Mouse (Mus musculus): ENCODE results near the gene Hoxc12. TPM values are rescaled to one million over a fixed set of nuclear protein-coding genes. Genes with fewer than 3 reads are reported as not detected.

Gene Hoxc12
- not detected in 2 replicates for polyA plus RNA-seq (2016; fragmentation: Nextera tagmentation; extraction: Ambion mirVana)

- Histone ChIP-seq H3K27me3 (replicated peaks) (peaks cover 100% of the 10 kb centered on the region), H3K36me3 (no peaks in the 10 kb centered on the region), H3K4me3 (no peak within 1 kb of the TSS), H3K4me2 (no peak within 1 kb of the TSS), H3K27ac (no peak within 1 kb of the TSS), H3K4me1 (no peaks in the 10 kb centered on the region), H3K9ac (no peak within 1 kb of the TSS), H3K9me3 (replicated peaks) (no peaks in the 10 kb centered on the region)
- ATAC-seq = no peak
- 2% methylated on average over 31 of the region's 31 CpGs for WGBS (ENCODE audit: insufficient replicate concordance)
These were observed at the start of gene Hoxc12 for GRCm38 (mm10) chr15:102936279-102936972. Gene Hoxc12, plus strand, starts transcription at chr15:102936757.

DNA sequence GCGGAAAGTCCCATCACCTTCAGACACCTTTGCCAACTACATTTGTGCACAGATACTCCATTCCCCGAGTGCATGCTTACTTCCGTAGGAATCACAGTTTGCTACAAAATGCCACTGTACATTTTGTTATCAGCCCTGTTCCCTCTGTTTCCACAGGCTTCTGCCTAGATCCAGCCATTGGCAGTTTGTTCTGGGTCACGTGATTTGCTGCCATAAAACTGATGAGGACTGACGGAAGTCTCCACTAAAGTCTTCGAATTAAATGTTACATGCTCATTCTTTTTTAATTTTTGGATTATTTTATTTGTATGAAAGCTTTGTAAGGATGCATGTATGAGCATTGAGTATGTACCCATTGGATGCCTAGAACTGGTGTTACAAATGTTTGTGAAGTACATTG is 41.4 kb upstream of the Hoxc12 start:
- no peak for ATAC-seq
- H3K4me1 ChIP-seq = no peaks in the 10 kb centered on the region
- no peak overlapping the region for H3K4me2 ChIP-seq
- H3K27me3 ChIP-seq (replicated peaks) = peaks cover 42% of the 10 kb centered on the region
- 75% methylated on average over 6 of the region's 6 CpGs for WGBS (ENCODE audit: insufficient replicate concordance)
- no peak overlapping the region for H3K9ac ChIP-seq
- H3K9me3 ChIP-seq (replicated peaks) = no peaks in the 10 kb centered on the region
- H3K4me3 ChIP-seq = no peak overlapping the region
- H3K36me3 ChIP-seq = no peaks in the 10 kb centered on the region
- H3K27ac ChIP-seq = no peak overlapping the region

GRCm38 (mm10) chr15:102904946-102905345 is 31.6 kb upstream of the Hoxc12 start:
- no peak for ATAC-seq
- Histone ChIP-seq H3K36me3 (no peaks in the 10 kb centered on the region), H3K9ac (no peak overlapping the region), H3K4me2 (no peak overlapping the region), H3K27me3 (replicated peaks) (peaks cover 73% of the 10 kb centered on the region), H3K4me1 (no peaks in the 10 kb centered on the region), H3K27ac (no peak overlapping the region), H3K4me3 (no peak overlapping the region), H3K9me3 (replicated peaks) (no peaks in the 10 kb centered on the region)
- WGBS (ENCODE audit: insufficient replicate concordance) = 30% methylated on average over 1 of the region's 1 CpGs

- Histone ChIP-seq H3K4me2 (no peak overlapping the region), H3K9me3 (replicated peaks) (no peaks in the 10 kb centered on the region), H3K4me1 (no peaks in the 10 kb centered on the region), H3K4me3 (no peak overlapping the region), H3K27ac (no peak overlapping the region), H3K9ac (no peak overlapping the region), H3K36me3 (no peaks in the 10 kb centered on the region), H3K27me3 (replicated peaks) (peaks cover 92% of the 10 kb centered on the region)
- WGBS (ENCODE audit: insufficient replicate concordance) = 4% methylated on average over 4 of the region's 4 CpGs
- no peak for ATAC-seq
These were observed 27.0 kb upstream of the Hoxc12 start for GRCm38 (mm10) chr15:102909536-102909935.

- H3K9ac ChIP-seq = no peak overlapping the region
- H3K9me3 ChIP-seq (replicated peaks) = no peaks in the 10 kb centered on the region
- under 1% methylated on average over 18 of the region's 18 CpGs for WGBS (ENCODE audit: insufficient replicate concordance)
- H3K36me3 ChIP-seq = no peaks in the 10 kb centered on the region
- no peak overlapping the region for H3K4me2 ChIP-seq
- ATAC-seq = no peak
- no peak overlapping the region for H3K27ac ChIP-seq
- H3K4me3 ChIP-seq = no peak overlapping the region
- peaks cover 92% of the 10 kb centered on the region for H3K27me3 ChIP-seq (replicated peaks)
- no peaks in the 10 kb centered on the region for H3K4me1 ChIP-seq
These were observed 26.5 kb upstream of the Hoxc12 start for GRCm38 (mm10) chr15:102910038-102910437.

DNA sequence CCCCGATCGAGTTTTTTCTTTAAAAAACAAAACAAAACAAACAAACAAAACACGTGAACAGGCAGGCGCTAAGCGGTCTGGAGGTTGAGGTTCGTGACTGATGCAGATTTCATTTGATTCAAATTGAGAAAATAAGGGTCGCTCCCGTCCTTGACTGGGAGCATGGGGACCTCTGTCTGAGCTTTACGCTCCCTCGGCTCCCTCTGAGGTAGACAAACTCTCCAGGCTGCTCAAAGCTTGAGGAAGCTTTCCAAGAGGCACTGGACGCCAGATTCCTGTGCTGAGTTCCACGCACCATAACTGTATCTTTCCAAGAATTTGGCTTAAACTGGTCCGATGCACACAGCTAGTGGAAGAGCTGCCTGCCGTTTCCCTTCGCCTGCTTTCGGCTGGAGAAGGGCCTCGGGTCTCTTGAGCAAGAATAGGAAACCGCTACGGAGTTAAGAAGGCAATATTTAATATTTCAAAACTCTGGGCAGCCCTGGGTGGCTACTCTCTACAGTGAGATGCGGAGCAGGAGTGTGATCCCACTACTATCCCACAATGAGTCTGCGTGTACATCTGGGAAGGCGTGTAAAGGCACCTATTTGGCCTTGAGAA is 26.0 kb upstream of the Hoxc12 start:
- 4% methylated on average over 22 of the region's 22 CpGs for WGBS (ENCODE audit: insufficient replicate concordance)
- ATAC-seq = no peak
- Histone ChIP-seq H3K9ac (no peak overlapping the region), H3K4me1 (no peaks in the 10 kb centered on the region), H3K9me3 (replicated peaks) (no peaks in the 10 kb centered on the region), H3K27me3 (replicated peaks) (peaks cover 89% of the 10 kb centered on the region), H3K4me2 (no peak overlapping the region), H3K27ac (no peak overlapping the region), H3K36me3 (no peaks in the 10 kb centered on the region), H3K4me3 (no peak overlapping the region)

DNA sequence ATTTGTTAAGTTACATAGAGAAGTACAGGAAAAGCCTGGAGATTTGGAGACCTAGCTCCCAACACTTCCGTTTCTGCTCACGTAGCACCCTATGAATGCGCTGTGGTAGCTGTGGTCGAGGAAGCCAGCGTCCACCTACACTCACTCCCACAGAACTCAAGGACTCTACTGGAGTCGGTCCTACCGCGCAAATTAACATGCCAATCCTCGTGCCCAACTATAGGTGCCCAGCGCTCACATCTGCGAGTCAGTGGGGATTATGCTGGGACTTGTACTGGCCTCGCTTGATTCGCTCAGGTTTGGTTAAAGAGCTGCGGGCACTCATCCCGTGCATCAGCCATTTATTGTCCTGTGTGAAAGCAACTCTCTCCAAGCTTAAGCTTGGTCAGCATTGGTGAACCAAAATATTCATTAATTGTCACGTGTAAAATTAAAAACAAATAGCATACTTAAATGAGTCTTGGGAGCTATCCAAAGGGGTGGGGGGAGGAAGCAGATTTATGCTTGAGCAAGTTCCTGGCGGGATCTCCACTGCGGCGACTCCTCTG is 23.4 kb upstream of the Hoxc12 start:
- WGBS (ENCODE audit: insufficient replicate concordance) = 2% methylated on average over 19 of the region's 19 CpGs
- H3K9me3 ChIP-seq (replicated peaks) = no peaks in the 10 kb centered on the region
- H3K4me1 ChIP-seq = no peaks in the 10 kb centered on the region
- H3K9ac ChIP-seq = no peak overlapping the region
- no peaks in the 10 kb centered on the region for H3K36me3 ChIP-seq
- H3K27me3 ChIP-seq (replicated peaks) = peaks cover 91% of the 10 kb centered on the region
- no peak for ATAC-seq
- H3K4me3 ChIP-seq = no peak overlapping the region
- no peak overlapping the region for H3K4me2 ChIP-seq
- no peak overlapping the region for H3K27ac ChIP-seq

- Histone ChIP-seq H3K36me3 (no peaks in the 10 kb centered on the region), H3K27me3 (replicated peaks) (peaks cover 93% of the 10 kb centered on the region), H3K4me2 (no peak overlapping the region), H3K9ac (no peak overlapping the region), H3K4me1 (no peaks in the 10 kb centered on the region), H3K4me3 (no peak overlapping the region), H3K9me3 (replicated peaks) (no peaks in the 10 kb centered on the region), H3K27ac (no peak overlapping the region)
- ATAC-seq = no peak
- WGBS (ENCODE audit: insufficient replicate concordance) = 3% methylated on average over 20 of the region's 20 CpGs
These were observed 18.5 kb upstream of the Hoxc12 start for GRCm38 (mm10) chr15:102917972-102918572.

DNA sequence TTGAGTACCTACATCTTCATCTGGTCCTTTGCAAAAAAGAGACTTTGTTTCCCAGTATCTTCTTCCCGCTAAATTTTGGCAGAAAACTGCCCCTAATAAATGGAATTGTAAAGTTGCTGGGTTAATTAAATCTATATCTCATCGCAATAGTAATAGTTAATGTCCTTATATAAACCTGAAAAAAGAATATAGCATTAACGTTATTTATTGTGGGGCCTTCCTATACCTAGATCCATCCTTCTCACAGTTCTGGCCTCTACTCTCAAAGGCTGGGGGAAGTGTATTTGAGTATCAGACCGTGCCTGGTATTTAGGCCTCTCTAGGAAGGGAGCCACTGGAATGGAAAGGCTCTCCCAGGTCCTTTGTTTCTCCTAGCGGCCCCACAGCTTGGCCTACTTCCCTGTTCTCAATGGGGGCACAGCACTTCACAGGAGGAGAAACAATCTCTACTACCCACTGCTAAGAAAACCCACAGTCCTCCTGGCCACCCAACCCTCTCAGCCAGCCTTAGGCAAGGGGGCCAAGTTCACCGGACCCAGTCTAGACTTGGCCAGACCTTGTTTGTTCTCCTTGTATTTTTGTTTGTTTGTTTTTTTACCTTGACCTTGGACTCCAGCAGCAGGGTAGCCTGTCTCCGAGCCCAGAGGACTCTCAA is 17.8 kb upstream of the Hoxc12 start:
- ATAC-seq = no peak
- no peaks in the 10 kb centered on the region for H3K9me3 ChIP-seq (replicated peaks)
- H3K27me3 ChIP-seq (replicated peaks) = peaks cover 94% of the 10 kb centered on the region
- 6% methylated on average over 7 of the region's 7 CpGs for WGBS (ENCODE audit: insufficient replicate concordance)
- H3K4me3 ChIP-seq = no peak overlapping the region
- no peaks in the 10 kb centered on the region for H3K4me1 ChIP-seq
- no peak overlapping the region for H3K27ac ChIP-seq
- no peak overlapping the region for H3K9ac ChIP-seq
- no peak overlapping the region for H3K4me2 ChIP-seq
- H3K36me3 ChIP-seq = no peaks in the 10 kb centered on the region

DNA sequence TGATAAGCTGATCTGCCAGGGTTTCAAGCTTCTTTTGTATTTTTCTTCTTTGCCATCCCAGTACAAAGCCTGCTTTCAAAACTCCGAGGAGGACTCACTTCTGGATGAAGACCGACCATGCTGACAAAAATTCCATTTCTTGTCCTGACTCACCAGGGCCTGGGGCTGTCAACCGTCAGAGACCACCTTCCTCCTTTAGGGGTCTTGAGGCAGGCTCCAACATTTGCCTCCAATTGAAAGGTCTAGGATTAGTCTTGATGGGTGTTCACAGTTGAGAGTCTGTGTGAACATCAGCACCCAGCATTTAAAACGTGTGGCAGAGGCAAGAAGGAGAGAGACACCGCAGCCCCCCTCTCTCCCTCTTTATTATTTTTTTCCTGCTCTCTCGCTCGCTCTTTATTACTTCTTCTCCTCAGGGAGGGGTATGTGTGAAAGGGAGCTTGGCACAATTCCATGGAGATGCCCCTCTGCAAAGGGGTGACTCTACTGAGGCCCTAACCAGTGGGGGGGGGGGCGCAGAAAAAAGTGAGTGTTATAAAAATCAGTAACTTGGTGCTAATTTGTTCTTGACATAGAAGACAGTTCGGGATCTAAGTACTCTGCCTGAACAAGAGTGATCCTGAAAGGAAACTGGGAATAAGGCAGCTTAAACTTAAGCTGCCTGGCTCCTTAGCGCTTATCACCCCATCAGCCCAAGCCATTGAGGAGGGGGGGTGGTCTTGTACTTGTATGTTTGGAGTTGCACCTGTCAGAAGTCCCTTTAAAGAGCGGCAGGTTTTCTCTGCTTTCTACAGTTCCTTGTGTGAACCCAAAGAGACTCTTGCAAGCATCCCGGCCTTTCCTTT is 17.0 kb upstream of the Hoxc12 start:
- Histone ChIP-seq H3K4me1 (no peaks in the 10 kb centered on the region), H3K36me3 (no peaks in the 10 kb centered on the region), H3K4me3 (no peak overlapping the region), H3K9ac (no peak overlapping the region), H3K4me2 (no peak overlapping the region), H3K27me3 (replicated peaks) (peaks cover 97% of the 10 kb centered on the region), H3K27ac (no peak overlapping the region), H3K9me3 (replicated peaks) (no peaks in the 10 kb centered on the region)
- WGBS (ENCODE audit: insufficient replicate concordance) = 5% methylated on average over 12 of the region's 12 CpGs
- ATAC-seq = no peak

DNA sequence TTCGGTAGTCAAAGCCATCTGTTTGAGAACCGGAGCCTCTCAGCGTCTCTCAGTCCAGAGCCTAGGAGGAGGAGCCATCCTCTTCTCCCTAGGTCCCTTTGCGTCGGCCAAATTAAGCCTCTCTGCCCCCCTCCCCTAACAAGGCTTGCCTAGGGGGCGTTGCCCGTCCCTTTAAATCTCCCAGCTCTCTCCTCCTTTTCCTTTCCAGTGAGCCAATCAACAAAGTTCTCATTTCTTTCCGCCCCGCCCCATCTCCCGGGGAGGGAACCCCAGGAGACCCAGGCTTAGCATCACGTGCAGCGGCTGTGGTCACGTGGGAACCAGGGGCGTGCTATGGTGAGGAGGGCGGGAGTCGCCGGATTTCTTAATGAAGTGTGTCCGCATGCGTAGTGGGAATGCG is 15.9 kb upstream of the Hoxc12 start:
- no peaks in the 10 kb centered on the region for H3K36me3 ChIP-seq
- WGBS (ENCODE audit: insufficient replicate concordance) = 3% methylated on average over 20 of the region's 20 CpGs
- no peak overlapping the region for H3K4me3 ChIP-seq
- no peak overlapping the region for H3K27ac ChIP-seq
- ATAC-seq = no peak
- H3K9ac ChIP-seq = no peak overlapping the region
- H3K9me3 ChIP-seq (replicated peaks) = no peaks in the 10 kb centered on the region
- no peaks in the 10 kb centered on the region for H3K4me1 ChIP-seq
- H3K4me2 ChIP-seq = peak overlapping the region; percentile 25
- peaks cover 99% of the 10 kb centered on the region for H3K27me3 ChIP-seq (replicated peaks)
